Mouse (Mus musculus): ENCODE data around the gene Cmss1.

Gene Cmss1

GRCm38 (mm10) chr16:57339765-57340612 lies 266.7 kb downstream of the Cmss1 start:
- DNase-seq (ENCODE audit: low spot score): no peak

GRCm38 (mm10) chr16:57336770-57337423 lies 269.8 kb downstream of the Cmss1 start:
- no peak for DNase-seq (ENCODE audit: low spot score)

- DNase-seq (ENCODE audit: low spot score): no peak
Observed at GRCm38 (mm10) chr16:57332301-57332700, 274.4 kb downstream of the Cmss1 start.

GRCm38 (mm10) chr16:57330111-57330510 lies 276.6 kb downstream of the Cmss1 start:
- DNase-seq (ENCODE audit: low spot score): no peak

- no peak for DNase-seq (ENCODE audit: low spot score)
Observed at GRCm38 (mm10) chr16:57329028-57329427, 277.6 kb downstream of the Cmss1 start.

- DNase-seq (ENCODE audit: low spot score): no peak
Observed at GRCm38 (mm10) chr16:57326996-57327395, 279.7 kb downstream of the Cmss1 start.

- DNase-seq (ENCODE audit: low spot score): no peak
Observed at GRCm38 (mm10) chr16:57319284-57320124, 287.2 kb downstream of the Cmss1 start.

GRCm38 (mm10) chr16:57318637-57319125 lies 288.0 kb downstream of the Cmss1 start:
- no peak for DNase-seq (ENCODE audit: low spot score)

GRCm38 (mm10) chr16:57317882-57318636 lies 288.6 kb downstream of the Cmss1 start:
- no peak for DNase-seq (ENCODE audit: low spot score)

GRCm38 (mm10) chr16:57317127-57317526 lies 289.5 kb downstream of the Cmss1 start:
- DNase-seq (ENCODE audit: low spot score): no peak

GRCm38 (mm10) chr16:57315026-57315425 lies 291.6 kb downstream of the Cmss1 start:
- no peak for DNase-seq (ENCODE audit: low spot score)

- DNase-seq (ENCODE audit: low spot score): no peak
Observed at GRCm38 (mm10) chr16:57314236-57314635, 292.4 kb downstream of the Cmss1 start.

GRCm38 (mm10) chr16:57313487-57313886 lies 293.2 kb downstream of the Cmss1 start:
- DNase-seq (ENCODE audit: low spot score): no peak

GRCm38 (mm10) chr16:57312130-57312529 lies 294.5 kb downstream of the Cmss1 start:
- no peak for DNase-seq (ENCODE audit: low spot score)

- DNase-seq (ENCODE audit: low spot score): no peak
Observed at GRCm38 (mm10) chr16:57305463-57305862, 301.2 kb downstream of the Cmss1 start.

GRCm38 (mm10) chr16:57303716-57304115 lies 302.9 kb downstream of the Cmss1 start:
- no peak for DNase-seq (ENCODE audit: low spot score)

GRCm38 (mm10) chr16:57302792-57303698 lies 303.6 kb downstream of the Cmss1 start:
- no peak for DNase-seq (ENCODE audit: low spot score)

GRCm38 (mm10) chr16:57301512-57302115 lies 305.1 kb downstream of the Cmss1 start:
- DNase-seq (ENCODE audit: low spot score): no peak

GRCm38 (mm10) chr16:57295216-57295934 lies 311.3 kb downstream of the Cmss1 start:
- no peak for DNase-seq (ENCODE audit: low spot score)
